Mouse (Mus musculus): ENCODE results near the gene Nkx6-2. TPM values are rescaled to one million over a fixed set of nuclear protein-coding genes. Genes with fewer than 3 reads are reported as not detected.

Gene Nkx6-2
- polyA plus RNA-seq, 1 experiment, result not detected

GRCm38 (mm10) chr7:139576064-139576686 is 6.4 kb downstream of the Nkx6-2 start:
- Histone ChIP-seq H3K9me3 (ENCODE audit: control insufficient read depth, low read length) (no peaks in the 10 kb centered on the region), H3K4me3 (replicated peaks) (no peak overlapping the region), H3K4me1 (ENCODE audit: control insufficient read depth) (no peaks in the 10 kb centered on the region), H3K36me3 (ENCODE audit: control insufficient read depth) (no peaks in the 10 kb centered on the region), H3K27me3 (ENCODE audit: control insufficient read depth) (peaks cover 21% of the 10 kb centered on the region)
- TF ChIP-seq GATA1 (IDR thresholded peaks at IDR 0.05; ENCODE audit: low read length) (no peak), TAL1 (IDR thresholded peaks at IDR 0.05; ENCODE audit: low read length) (no peak)

- H3K9me3 ChIP-seq (ENCODE audit: control insufficient read depth, low read length), result no peaks in the 10 kb centered on the region
- TF ChIP-seq GATA1 (IDR thresholded peaks at IDR 0.05; ENCODE audit: low read length), result no peak
- TF ChIP-seq TAL1 (IDR thresholded peaks at IDR 0.05; ENCODE audit: low read length), result no peak
- no peaks in the 10 kb centered on the region for H3K27me3 ChIP-seq (ENCODE audit: control insufficient read depth)
- H3K4me1 ChIP-seq (ENCODE audit: control insufficient read depth), result no peaks in the 10 kb centered on the region
- H3K36me3 ChIP-seq (ENCODE audit: control insufficient read depth), result no peaks in the 10 kb centered on the region
- H3K4me3 ChIP-seq (replicated peaks), result no peak overlapping the region
Measured at GRCm38 (mm10) chr7:139572665-139573064, 9.9 kb downstream of the Nkx6-2 start.

GRCm38 (mm10) chr7:139570788-139571187 is 11.8 kb downstream of the Nkx6-2 start:
- Histone ChIP-seq H3K36me3 (ENCODE audit: control insufficient read depth) (no peaks in the 10 kb centered on the region), H3K4me3 (replicated peaks) (no peak overlapping the region), H3K4me1 (ENCODE audit: control insufficient read depth) (no peaks in the 10 kb centered on the region), H3K9me3 (ENCODE audit: control insufficient read depth, low read length) (no peaks in the 10 kb centered on the region), H3K27me3 (ENCODE audit: control insufficient read depth) (no peaks in the 10 kb centered on the region)
- no peak for TF ChIP-seq TAL1 (IDR thresholded peaks at IDR 0.05; ENCODE audit: low read length)
- no peak for TF ChIP-seq GATA1 (IDR thresholded peaks at IDR 0.05; ENCODE audit: low read length)

- Histone ChIP-seq H3K9me3 (ENCODE audit: control insufficient read depth, low read length) (no peaks in the 10 kb centered on the region), H3K4me1 (ENCODE audit: control insufficient read depth) (no peaks in the 10 kb centered on the region), H3K4me3 (replicated peaks) (no peak overlapping the region), H3K36me3 (ENCODE audit: control insufficient read depth) (no peaks in the 10 kb centered on the region), H3K27me3 (ENCODE audit: control insufficient read depth) (no peaks in the 10 kb centered on the region)
- TF ChIP-seq TAL1 (IDR thresholded peaks at IDR 0.05; ENCODE audit: low read length), result no peak
- no peak for TF ChIP-seq GATA1 (IDR thresholded peaks at IDR 0.05; ENCODE audit: low read length)
Measured at GRCm38 (mm10) chr7:139566533-139566932, 16.1 kb downstream of the Nkx6-2 start.

GRCm38 (mm10) chr7:139565998-139566397 is 16.6 kb downstream of the Nkx6-2 start:
- H3K4me1 ChIP-seq (ENCODE audit: control insufficient read depth), result no peaks in the 10 kb centered on the region
- H3K9me3 ChIP-seq (ENCODE audit: control insufficient read depth, low read length), result no peaks in the 10 kb centered on the region
- no peaks in the 10 kb centered on the region for H3K36me3 ChIP-seq (ENCODE audit: control insufficient read depth)
- TF ChIP-seq TAL1 (IDR thresholded peaks at IDR 0.05; ENCODE audit: low read length), result no peak
- no peak for TF ChIP-seq GATA1 (IDR thresholded peaks at IDR 0.05; ENCODE audit: low read length)
- no peaks in the 10 kb centered on the region for H3K27me3 ChIP-seq (ENCODE audit: control insufficient read depth)
- no peak overlapping the region for H3K4me3 ChIP-seq (replicated peaks)

- H3K9me3 ChIP-seq (ENCODE audit: control insufficient read depth, low read length), result no peaks in the 10 kb centered on the region
- H3K4me1 ChIP-seq (ENCODE audit: control insufficient read depth), result no peaks in the 10 kb centered on the region
- H3K27me3 ChIP-seq (ENCODE audit: control insufficient read depth), result no peaks in the 10 kb centered on the region
- no peaks in the 10 kb centered on the region for H3K36me3 ChIP-seq (ENCODE audit: control insufficient read depth)
- H3K4me3 ChIP-seq (replicated peaks), result no peak overlapping the region
- TF ChIP-seq GATA1 (IDR thresholded peaks at IDR 0.05; ENCODE audit: low read length), result no peak
- TF ChIP-seq TAL1 (IDR thresholded peaks at IDR 0.05; ENCODE audit: low read length), result no peak
Measured at GRCm38 (mm10) chr7:139564161-139564560, 18.4 kb downstream of the Nkx6-2 start.

GRCm38 (mm10) chr7:139563425-139563824 is 19.2 kb downstream of the Nkx6-2 start:
- H3K36me3 ChIP-seq (ENCODE audit: control insufficient read depth), result no peaks in the 10 kb centered on the region

GRCm38 (mm10) chr7:139559659-139560058 is 22.9 kb downstream of the Nkx6-2 start:
- no peaks in the 10 kb centered on the region for H3K36me3 ChIP-seq (ENCODE audit: control insufficient read depth)
- TF ChIP-seq GATA1 (IDR thresholded peaks at IDR 0.05; ENCODE audit: low read length) (no peak), TAL1 (IDR thresholded peaks at IDR 0.05; ENCODE audit: low read length) (no peak)
- H3K27me3 ChIP-seq (ENCODE audit: control insufficient read depth), result no peaks in the 10 kb centered on the region
- H3K4me1 ChIP-seq (ENCODE audit: control insufficient read depth), result no peaks in the 10 kb centered on the region
- no peak overlapping the region for H3K4me3 ChIP-seq (replicated peaks)
- no peaks in the 10 kb centered on the region for H3K9me3 ChIP-seq (ENCODE audit: control insufficient read depth, low read length)

More at GRCm38 (mm10) chr7:139563425-139563824, 19.2 kb downstream of the Nkx6-2 start:
- Histone ChIP-seq H3K4me1 (ENCODE audit: control insufficient read depth) (no peaks in the 10 kb centered on the region), H3K9me3 (ENCODE audit: control insufficient read depth, low read length) (no peaks in the 10 kb centered on the region), H3K27me3 (ENCODE audit: control insufficient read depth) (no peaks in the 10 kb centered on the region), H3K4me3 (replicated peaks) (no peak overlapping the region)
- no peak for TF ChIP-seq TAL1 (IDR thresholded peaks at IDR 0.05; ENCODE audit: low read length)
- no peak for TF ChIP-seq GATA1 (IDR thresholded peaks at IDR 0.05; ENCODE audit: low read length)

- H3K9me3 ChIP-seq (ENCODE audit: control insufficient read depth, low read length), result no peaks in the 10 kb centered on the region
- H3K27me3 ChIP-seq (ENCODE audit: control insufficient read depth), result no peaks in the 10 kb centered on the region
- H3K4me1 ChIP-seq (ENCODE audit: control insufficient read depth), result no peaks in the 10 kb centered on the region
- no peak for TF ChIP-seq GATA1 (IDR thresholded peaks at IDR 0.05; ENCODE audit: low read length)
- no peak for TF ChIP-seq TAL1 (IDR thresholded peaks at IDR 0.05; ENCODE audit: low read length)
- H3K36me3 ChIP-seq (ENCODE audit: control insufficient read depth), result no peaks in the 10 kb centered on the region
- H3K4me3 ChIP-seq (replicated peaks), result no peak overlapping the region
Measured at GRCm38 (mm10) chr7:139556746-139557526, 25.7 kb downstream of the Nkx6-2 start.
